Mouse (Mus musculus): ENCODE measurements around the gene Pde4a. TPM values are rescaled to one million over a fixed set of nuclear protein-coding genes. Genes with fewer than 3 reads are reported as not detected.

The Pde4a gene
- polyA plus RNA-seq, 1 experiment, result 77.0 TPM

- no peaks in the 10 kb centered on the region for H3K4me1 ChIP-seq (ENCODE audit: control insufficient read depth, insufficient read depth, low read length)
- no peak overlapping the region for H3K27ac ChIP-seq (ENCODE audit: insufficient read depth, low read length)
- no peak overlapping the region for H3K4me3 ChIP-seq (ENCODE audit: insufficient read depth, low read length)
- TF ChIP-seq CTCF (IDR thresholded peaks at IDR 0.05; ENCODE audit: extremely low read depth, insufficient read depth, low read length), result no peak
- no peak for TF ChIP-seq POLR2A (IDR thresholded peaks at IDR 0.05; ENCODE audit: extremely low read depth, insufficient read depth, low read length)
These were observed 3.6 kb downstream of the Pde4a start for GRCm38 (mm10) chr9:21169157-21169556.

- Histone ChIP-seq H3K4me3 (ENCODE audit: insufficient read depth, low read length) (no peak overlapping the region), H3K27ac (ENCODE audit: insufficient read depth, low read length) (no peak overlapping the region), H3K4me1 (ENCODE audit: control insufficient read depth, insufficient read depth, low read length) (no peaks in the 10 kb centered on the region)
- TF ChIP-seq CTCF (IDR thresholded peaks at IDR 0.05; ENCODE audit: extremely low read depth, insufficient read depth, low read length), result no peak
- no peak for TF ChIP-seq POLR2A (IDR thresholded peaks at IDR 0.05; ENCODE audit: extremely low read depth, insufficient read depth, low read length)
These were observed 6.8 kb downstream of the Pde4a start for GRCm38 (mm10) chr9:21172364-21172763.

- Histone ChIP-seq H3K27ac (ENCODE audit: insufficient read depth, low read length) (no peak overlapping the region), H3K4me3 (ENCODE audit: insufficient read depth, low read length) (no peak overlapping the region), H3K4me1 (ENCODE audit: control insufficient read depth, insufficient read depth, low read length) (no peaks in the 10 kb centered on the region)
- TF ChIP-seq POLR2A (IDR thresholded peaks at IDR 0.05; ENCODE audit: extremely low read depth, insufficient read depth, low read length), result no peak
- no peak for TF ChIP-seq CTCF (IDR thresholded peaks at IDR 0.05; ENCODE audit: extremely low read depth, insufficient read depth, low read length)
These were observed 14.9 kb downstream of the Pde4a start for GRCm38 (mm10) chr9:21180402-21180801.

GRCm38 (mm10) chr9:21180841-21181240, 15.3 kb downstream of the Pde4a start:
- TF ChIP-seq CTCF (IDR thresholded peaks at IDR 0.05; ENCODE audit: extremely low read depth, insufficient read depth, low read length) (no peak), POLR2A (IDR thresholded peaks at IDR 0.05; ENCODE audit: extremely low read depth, insufficient read depth, low read length) (no peak)
- no peaks in the 10 kb centered on the region for H3K4me1 ChIP-seq (ENCODE audit: control insufficient read depth, insufficient read depth, low read length)
- no peak overlapping the region for H3K4me3 ChIP-seq (ENCODE audit: insufficient read depth, low read length)
- H3K27ac ChIP-seq (ENCODE audit: insufficient read depth, low read length), result no peak overlapping the region

- Histone ChIP-seq H3K27ac (ENCODE audit: insufficient read depth, low read length) (no peak overlapping the region), H3K4me1 (ENCODE audit: control insufficient read depth, insufficient read depth, low read length) (no peaks in the 10 kb centered on the region), H3K4me3 (ENCODE audit: insufficient read depth, low read length) (no peak overlapping the region)
- TF ChIP-seq CTCF (IDR thresholded peaks at IDR 0.05; ENCODE audit: extremely low read depth, insufficient read depth, low read length) (no peak), POLR2A (IDR thresholded peaks at IDR 0.05; ENCODE audit: extremely low read depth, insufficient read depth, low read length) (no peak)
These were observed 16.1 kb downstream of the Pde4a start for GRCm38 (mm10) chr9:21181421-21182220.

GRCm38 (mm10) chr9:21183421-21183820, 17.9 kb downstream of the Pde4a start:
- Histone ChIP-seq H3K4me3 (ENCODE audit: insufficient read depth, low read length) (no peak overlapping the region), H3K27ac (ENCODE audit: insufficient read depth, low read length) (no peak overlapping the region), H3K4me1 (ENCODE audit: control insufficient read depth, insufficient read depth, low read length) (no peaks in the 10 kb centered on the region)
- no peak for TF ChIP-seq POLR2A (IDR thresholded peaks at IDR 0.05; ENCODE audit: extremely low read depth, insufficient read depth, low read length)
- no peak for TF ChIP-seq CTCF (IDR thresholded peaks at IDR 0.05; ENCODE audit: extremely low read depth, insufficient read depth, low read length)

- Histone ChIP-seq H3K4me1 (ENCODE audit: control insufficient read depth, insufficient read depth, low read length) (no peaks in the 10 kb centered on the region), H3K4me3 (ENCODE audit: insufficient read depth, low read length) (peak overlapping the region; percentile 25), H3K27ac (ENCODE audit: insufficient read depth, low read length) (no peak overlapping the region)
- TF ChIP-seq CTCF (IDR thresholded peaks at IDR 0.05; ENCODE audit: extremely low read depth, insufficient read depth, low read length), result no peak
- TF ChIP-seq POLR2A (IDR thresholded peaks at IDR 0.05; ENCODE audit: extremely low read depth, insufficient read depth, low read length), result no peak
These were observed 18.4 kb downstream of the Pde4a start for GRCm38 (mm10) chr9:21183905-21184413.

- TF ChIP-seq CTCF (IDR thresholded peaks at IDR 0.05; ENCODE audit: extremely low read depth, insufficient read depth, low read length) (no peak), POLR2A (IDR thresholded peaks at IDR 0.05; ENCODE audit: extremely low read depth, insufficient read depth, low read length) (no peak)
- Histone ChIP-seq H3K4me1 (ENCODE audit: control insufficient read depth, insufficient read depth, low read length) (no peaks in the 10 kb centered on the region), H3K27ac (ENCODE audit: insufficient read depth, low read length) (no peak overlapping the region), H3K4me3 (ENCODE audit: insufficient read depth, low read length) (no peak overlapping the region)
These were observed 19.2 kb downstream of the Pde4a start for GRCm38 (mm10) chr9:21184733-21185132.

GRCm38 (mm10) chr9:21185436-21185835, 19.9 kb downstream of the Pde4a start:
- Histone ChIP-seq H3K4me3 (ENCODE audit: insufficient read depth, low read length) (no peak overlapping the region), H3K27ac (ENCODE audit: insufficient read depth, low read length) (no peak overlapping the region), H3K4me1 (ENCODE audit: control insufficient read depth, insufficient read depth, low read length) (no peaks in the 10 kb centered on the region)
- TF ChIP-seq CTCF (IDR thresholded peaks at IDR 0.05; ENCODE audit: extremely low read depth, insufficient read depth, low read length), result no peak
- TF ChIP-seq POLR2A (IDR thresholded peaks at IDR 0.05; ENCODE audit: extremely low read depth, insufficient read depth, low read length), result no peak

- TF ChIP-seq POLR2A (IDR thresholded peaks at IDR 0.05; ENCODE audit: extremely low read depth, insufficient read depth, low read length), result no peak
- 0 out of 2 replicates have a peak, but pooled peaks have one; percentile 6 for TF ChIP-seq CTCF (IDR thresholded peaks at IDR 0.05; ENCODE audit: extremely low read depth, insufficient read depth, low read length)
- no peak overlapping the region for H3K27ac ChIP-seq (ENCODE audit: insufficient read depth, low read length)
These were observed 24.4 kb downstream of the Pde4a start for GRCm38 (mm10) chr9:21189905-21190304.

More at GRCm38 (mm10) chr9:21189905-21190304, 24.4 kb downstream of the Pde4a start:
- H3K4me3 ChIP-seq (ENCODE audit: insufficient read depth, low read length), result no peak overlapping the region
- no peaks in the 10 kb centered on the region for H3K4me1 ChIP-seq (ENCODE audit: control insufficient read depth, insufficient read depth, low read length)
